Mouse (Mus musculus) kidney, postnatal 0 days (tissue): ENCODE results near the gene Scgb1b17. TPM values are rescaled to one million over a fixed set of nuclear protein-coding genes. Genes with fewer than 3 reads are reported as not detected.
"Not testable (repeated sequence)": the region's sequence is repeated elsewhere in the genome, so short reads cannot be mapped to it uniquely, and the experiment has no call there.

ENCODE experiments used
- ATAC-seq: fragments of 200-750 bp; cut with Nextera tagmentation; replicated peaks from 2 replicates; pipeline ENCODE4 v1.8.0; 2017; ENCODE audit warnings: low read depth, moderate number of reproducible peaks, moderate TSS enrichment, moderate library complexity; ENCODE audit not compliant: low FRiP score
- DNase-seq: peaks from one replicate; pipeline ENCODE4 v3.0.0-alpha.2; 2016; ENCODE audit warnings: low spot score
- H3K27ac ChIP-seq: fragments of 300-500 bp; sonication (generic); 2 replicates; pipeline ENCODE4 v1.5.1; 2014; ENCODE audit warnings: mild to moderate bottlenecking
- H3K27me3 ChIP-seq: fragments of 300-500 bp; sonication (generic); 2 replicates; pipeline ENCODE4 v1.6.1; 2014; ENCODE audit warnings: low read length, mixed read lengths; ENCODE audit not compliant: insufficient read depth
- H3K36me3 ChIP-seq: fragments of 300-500 bp; sonication (generic); 2 replicates; pipeline ENCODE4 v1.6.1; 2014; ENCODE audit warnings: low read length, mixed read lengths; ENCODE audit not compliant: insufficient read depth
- H3K4me1 ChIP-seq: fragments of 300-500 bp; sonication (generic); replicated peaks from 2 replicates; pipeline ENCODE4 v1.6.1; 2014; ENCODE audit warnings: antibody characterized with exemption, low read length, mixed read lengths; ENCODE audit not compliant: insufficient read depth
- H3K4me2 ChIP-seq: fragments of 300-500 bp; sonication (generic); 2 replicates; pipeline ENCODE4 v1.6.1; 2014; ENCODE audit warnings: mild to moderate bottlenecking, low read length, moderate library complexity, mixed read lengths
- H3K4me3 ChIP-seq: fragments of 300-500 bp; sonication (generic); replicated peaks from 2 replicates; pipeline ENCODE4 v1.5.1; 2014; ENCODE audit warnings: low read depth, low read length
- H3K9ac ChIP-seq: fragments of 300-500 bp; sonication (generic); 2 replicates; pipeline ENCODE4 v1.6.1; 2014; ENCODE audit warnings: low read depth, low read length
- H3K9me3 ChIP-seq: fragments of 300-500 bp; sonication (generic); replicated peaks from 2 replicates; pipeline ENCODE4 v1.6.1; 2016; ENCODE audit warnings: low read length, inconsistent platforms, mixed read lengths
- polyA plus RNA-seq: library from polyadenylated mRNA; unstranded; fragments of >200 nt; fragmentation: Nextera tagmentation; extraction: Ambion mirVana; gene quantifications from 2 replicates; pipeline ENCODE4 v1.2.1, GENCODE M21; 2015

Scgb1b17 gene
- not detected in 2 replicates for polyA plus RNA-seq

GRCm38 (mm10) chr7:33063149-33063548, at the start of gene Scgb1b17:
Gene Scgb1b17, plus strand, starts transcription at chr7:33063449.
- H3K4me1 ChIP-seq, H3K27ac ChIP-seq, H3K36me3 ChIP-seq, H3K27me3 ChIP-seq, DNase-seq, H3K9ac ChIP-seq, H3K4me2 ChIP-seq, H3K4me3 ChIP-seq, H3K9me3 ChIP-seq, ATAC-seq: not testable (repeated sequence)

GRCm38 (mm10) chr7:33056461-33056860, 6.8 kb upstream of the Scgb1b17 start, which contains the start of gene Scgb2b17:
Gene Scgb2b17, minus strand, starts transcription at chr7:33056561.
- not testable (repeated sequence) for H3K9me3 ChIP-seq, H3K4me2 ChIP-seq, DNase-seq, H3K36me3 ChIP-seq, H3K9ac ChIP-seq, H3K27ac ChIP-seq, H3K4me3 ChIP-seq, H3K27me3 ChIP-seq, ATAC-seq, H3K4me1 ChIP-seq

Other genes starting within 250 kb of the Scgb1b17 start
- not detected in 2 replicates for gene Scgb2b15, start 233.8 kb upstream of the Scgb1b17 start, polyA plus RNA-seq
- not detected in 2 replicates for gene Scgb1b15, start 226.9 kb upstream of the Scgb1b17 start, polyA plus RNA-seq
- gene Scgb2b17, start 6.9 kb upstream of the Scgb1b17 start, polyA plus RNA-seq: not detected in 2 replicates
- not detected in 2 replicates for gene Scgb2b18, start 110.4 kb downstream of the Scgb1b17 start, polyA plus RNA-seq
- not detected in 2 replicates for gene Scgb1b18, start 122.1 kb downstream of the Scgb1b17 start, polyA plus RNA-seq
- gene Scgb2b19, start 216.9 kb downstream of the Scgb1b17 start, polyA plus RNA-seq: not detected in 2 replicates
- not detected in 2 replicates for gene Scgb1b19, start 223.8 kb downstream of the Scgb1b17 start, polyA plus RNA-seq